Mouse (Mus musculus): ENCODE measurements at regions not wholly inside any gene's neighbourhood (a gene's known extent, or its start where the extent isn't known, plus 50 kb on each side); places are given as distances from the start of the nearest gene placed in this dataset.

DNA sequence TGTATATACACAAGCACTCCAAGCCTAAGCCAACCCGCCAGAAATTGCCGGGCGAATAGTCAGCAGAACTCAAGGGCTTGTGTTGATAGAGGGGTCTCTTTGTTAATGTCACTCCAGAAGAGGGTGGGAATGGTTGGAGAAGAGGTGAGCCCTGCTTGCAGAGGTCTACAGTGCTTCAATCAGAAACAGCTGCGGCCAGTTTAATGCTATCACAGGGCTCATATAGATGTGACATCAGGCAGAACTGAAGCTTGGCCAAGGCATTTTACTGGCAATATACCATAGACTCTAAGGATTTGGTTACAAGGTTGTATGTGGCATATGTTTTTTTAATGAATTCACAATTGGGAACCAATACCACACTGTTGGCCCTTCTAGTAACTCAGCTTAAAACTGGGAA is 787.4 kb downstream of the 5730522E02Rik start:
- TF ChIP-seq ZNF384 (IDR thresholded peaks at IDR 0.05; ENCODE audit: low read depth, low read length) (no peak), SIN3A (IDR thresholded peaks at IDR 0.05; ENCODE audit: low read length) (no peak)

Measured in CH12.LX (cell line).